Comparison of ENCODE assay signal across 20 mouse cellular contexts in genomic region chr5:134817671-134818070, GRCm38 (mm10).
"Had no signal": no experiment of that assay in that cellular context is flagged by ENCODE, and none has a peak within 500 bp of the region (broad histone marks: within the 10 kb centered on the region; RNA-seq: fewer than 3 reads in every experiment).

No protein-coding gene starts in this region.

- H3K4me3 ChIP-seq: kidney, embryonic 15.5 days; left cerebral cortex, adult 2 months; limb, embryonic 15.5 days; midbrain, embryonic 12.5 days; midbrain, embryonic 15.5 days; neural tube, embryonic 13.5 days had no signal

- H3K27ac ChIP-seq: kidney, embryonic 15.5 days; left cerebral cortex, adult 2 months; limb, embryonic 15.5 days; liver, embryonic 14.5 days; midbrain, embryonic 12.5 days; midbrain, embryonic 15.5 days; neural tube, embryonic 13.5 days had no signal

- H3K27me3 ChIP-seq: kidney, embryonic 15.5 days; limb, embryonic 15.5 days; midbrain, embryonic 12.5 days; midbrain, embryonic 15.5 days; neural tube, embryonic 13.5 days had no signal

- H3K4me2 ChIP-seq: kidney, embryonic 15.5 days; limb, embryonic 15.5 days; liver, embryonic 11.5 days; lung, embryonic 14.5 days; midbrain, embryonic 12.5 days; midbrain, embryonic 15.5 days; neural tube, embryonic 13.5 days had no signal

- ATAC-seq: liver, postnatal 0 days; lung, postnatal 0 days; midbrain, embryonic 15.5 days had no signal

- DNase-seq: kidney, adult 11 months; kidney, adult 8-10 months; kidney, postnatal 10 days; kidney, postnatal 36 days; layer of hippocampus, postnatal 36 days; left cerebral cortex, postnatal 4 days; liver, postnatal 0 days; lung, embryonic 14.5 days; lung, postnatal 4 days; thymus, adult 18-20 months; thymus, postnatal 36 days had no signal

- H3K9me3 ChIP-seq: kidney, embryonic 15.5 days; limb, embryonic 15.5 days; midbrain, embryonic 12.5 days; midbrain, embryonic 15.5 days; neural tube, embryonic 13.5 days had no signal

- H3K9ac ChIP-seq: kidney, embryonic 15.5 days; limb, embryonic 15.5 days; liver, embryonic 14.5 days; liver, postnatal 0 days; lung, embryonic 14.5 days; midbrain, embryonic 12.5 days; midbrain, embryonic 15.5 days; neural tube, embryonic 13.5 days had no signal

- H3K36me3 ChIP-seq: kidney, embryonic 15.5 days; limb, embryonic 15.5 days; midbrain, embryonic 12.5 days; midbrain, embryonic 15.5 days; neural tube, embryonic 13.5 days had no signal

- H3K4me1 ChIP-seq: kidney, embryonic 15.5 days; limb, embryonic 15.5 days; midbrain, embryonic 12.5 days; midbrain, embryonic 15.5 days; neural tube, embryonic 13.5 days had no signal
